In genomic region chr10:3365671-3366035, GRCm38 (mm10) we compare ENCODE assay signal across 9 mouse cellular contexts. TPM values are rescaled to one million over a fixed set of nuclear protein-coding genes. Genes with fewer than 3 reads are reported as not detected.
DNase-seq lines count a peak whose midpoint lies in the region; ATAC-seq lines count a peak whose summit lies in the region.
"Had no signal": no experiment of that assay in that cellular context is flagged by ENCODE, and none has a peak within 500 bp of the region (broad histone marks: within the 10 kb centered on the region; RNA-seq: fewer than 3 reads in every experiment).

No protein-coding gene starts in this region.

- peak overlapping the region; percentile 99 for H3K4me2 ChIP-seq in kidney, embryonic 15.5 days
- H3K4me2 ChIP-seq in embryonic facial prominence, embryonic 11.5 days (ENCODE audit: low read depth, low read length): peak overlapping the region; percentile 96
- H3K4me2 ChIP-seq in hindbrain, embryonic 14.5 days (replicated peaks): peak overlapping the region; percentile 83
- peak overlapping the region; percentile 90 for H3K4me2 ChIP-seq in midbrain, embryonic 15.5 days

- H3K4me1 ChIP-seq in kidney, embryonic 15.5 days: peaks cover 18% of the 10 kb centered on the region; the same call in 1 of the 2 replicates
- H3K4me1 ChIP-seq in embryonic facial prominence, embryonic 11.5 days (ENCODE audit: control insufficient read depth, insufficient read depth, low read length): peaks cover 3% of the 10 kb centered on the region
- no peaks in the 10 kb centered on the region for H3K4me1 ChIP-seq in hindbrain, embryonic 14.5 days (replicated peaks; ENCODE audit: control insufficient read depth, insufficient read depth, low read length)
- peaks cover 14% of the 10 kb centered on the region; the same call in 1 of the 2 replicates for H3K4me1 ChIP-seq in midbrain, embryonic 15.5 days

- DNase-seq in kidney, postnatal 10 days: no peak
- DNase-seq in embryonic facial prominence, embryonic 11.5 days (ENCODE audit: low spot score): peak; percentile 3
- peak; percentile 44 for DNase-seq in hindbrain, embryonic 14.5 days (ENCODE audit: low spot score)
- no peak for DNase-seq in adrenal gland, adult 2 months
- no peak for DNase-seq in adrenal gland, adult 8-10 months
- DNase-seq in c-Kit-positive CD71-positive TER-119-positive erythroid progenitor cells, embryonic 14.5 days (ENCODE audit: low spot score): no peak

- no peak overlapping the region for H3K27ac ChIP-seq in kidney, embryonic 15.5 days
- H3K27ac ChIP-seq in embryonic facial prominence, embryonic 11.5 days (replicated peaks; ENCODE audit: low read depth, low read length): no peak overlapping the region
- H3K27ac ChIP-seq in hindbrain, embryonic 14.5 days: peak overlapping the region; percentile 87
- H3K27ac ChIP-seq in midbrain, embryonic 15.5 days: peak overlapping the region; percentile 85
- H3K27ac ChIP-seq: macrophage had no signal

- H3K36me3 ChIP-seq in kidney, embryonic 15.5 days: no peaks in the 10 kb centered on the region
- H3K36me3 ChIP-seq in embryonic facial prominence, embryonic 11.5 days (replicated peaks; ENCODE audit: control insufficient read depth, insufficient read depth, low read depth, low read length): no peaks in the 10 kb centered on the region
- no peaks in the 10 kb centered on the region for H3K36me3 ChIP-seq in hindbrain, embryonic 14.5 days (replicated peaks; ENCODE audit: control insufficient read depth, insufficient read depth)
- H3K36me3 ChIP-seq in midbrain, embryonic 15.5 days (replicated peaks): no peaks in the 10 kb centered on the region

- 40% methylated on average over 5 of the region's 5 CpGs for WGBS in kidney, embryonic 15.5 days
- WGBS in embryonic facial prominence, embryonic 11.5 days: 19% methylated on average over 5 of the region's 5 CpGs
- 7% methylated on average over 5 of the region's 5 CpGs for WGBS in hindbrain, embryonic 14.5 days
- WGBS in midbrain, embryonic 15.5 days: 16% methylated on average over 5 of the region's 5 CpGs

- no peak for ATAC-seq in kidney, embryonic 15.5 days (replicated peaks; ENCODE audit: low FRiP score)
- ATAC-seq in embryonic facial prominence, embryonic 11.5 days (replicated peaks; ENCODE audit: insufficient number of reproducible peaks, low FRiP score, low TSS enrichment, low read depth): 0 out of 2 replicates have a peak, but pooled peaks have one; percentile 6
- ATAC-seq in hindbrain, embryonic 14.5 days (ENCODE audit: low FRiP score): no peak; the same call in 1 of the 2 replicates
- ATAC-seq in midbrain, embryonic 15.5 days (replicated peaks): peak; percentile 5

- no peak overlapping the region for H3K9ac ChIP-seq in kidney, embryonic 15.5 days
- H3K9ac ChIP-seq in embryonic facial prominence, embryonic 11.5 days (replicated peaks; ENCODE audit: low read length): no peak overlapping the region
- peak overlapping the region; percentile 84 for H3K9ac ChIP-seq in hindbrain, embryonic 14.5 days
- H3K9ac ChIP-seq in midbrain, embryonic 15.5 days: peak overlapping the region; percentile 77

- peak overlapping the region; percentile 69 for H3K4me3 ChIP-seq in kidney, embryonic 15.5 days (replicated peaks)
- H3K4me3 ChIP-seq in embryonic facial prominence, embryonic 11.5 days (ENCODE audit: low read depth, low read length): peak overlapping the region; percentile 54; the same call in 1 of the 2 replicates
- H3K4me3 ChIP-seq in hindbrain, embryonic 14.5 days (replicated peaks; ENCODE audit: low read length): peak overlapping the region; percentile 82
- H3K4me3 ChIP-seq in midbrain, embryonic 15.5 days: peak overlapping the region; percentile 79

- H3K9me3 ChIP-seq in kidney, embryonic 15.5 days (replicated peaks): no peaks in the 10 kb centered on the region
- no peaks in the 10 kb centered on the region for H3K9me3 ChIP-seq in embryonic facial prominence, embryonic 11.5 days (replicated peaks; ENCODE audit: control insufficient read depth, low read length)
- H3K9me3 ChIP-seq in hindbrain, embryonic 14.5 days (ENCODE audit: control insufficient read depth, low read length): no peaks in the 10 kb centered on the region
- no peaks in the 10 kb centered on the region for H3K9me3 ChIP-seq in midbrain, embryonic 15.5 days

- peaks cover 32% of the 10 kb centered on the region for H3K27me3 ChIP-seq in kidney, embryonic 15.5 days
- peaks cover 10% of the 10 kb centered on the region; the same call in 1 of the 2 replicates for H3K27me3 ChIP-seq in embryonic facial prominence, embryonic 11.5 days (ENCODE audit: control insufficient read depth, insufficient read depth, low read length)
- no peaks in the 10 kb centered on the region for H3K27me3 ChIP-seq in hindbrain, embryonic 14.5 days (ENCODE audit: control insufficient read depth, insufficient read depth, low read length)
- H3K27me3 ChIP-seq in midbrain, embryonic 15.5 days (replicated peaks): no peaks in the 10 kb centered on the region

RNA-seq across cellular contexts. Expression of gene Ppp1r14c, which starts 0.2 kb away (rescaled TPM):
- 5.2 and 6.9 TPM in 2 replicates for polyA plus RNA-seq in kidney, embryonic 15.5 days (2015; fragmentation: Nextera tagmentation; extraction: Ambion mirVana)
- 4.1 and 4.5 TPM in 2 replicates for polyA plus RNA-seq in embryonic facial prominence, embryonic 11.5 days (2014; fragmentation: Nextera tagmentation; extraction: Ambion mirVana)
- 75.8 and 78.8 TPM in 2 replicates for polyA plus RNA-seq in hindbrain, embryonic 14.5 days (2014; fragmentation: Nextera tagmentation; extraction: Ambion mirVana)
- 44.7 and 46.6 TPM in 2 replicates for polyA plus RNA-seq in midbrain, embryonic 15.5 days (2015; fragmentation: Nextera tagmentation; extraction: Ambion mirVana)
- total RNA-seq in adrenal gland, adult 2 months (2021): 10 to 100 TPM in 1 of 2 experiments, 1 to 10 TPM in 1; 8.6 to 15.5 TPM
- polyA plus RNA-seq in adrenal gland, adult 2 months (2012; rRNA removed): 7.7 and 10.4 TPM in 2 replicates
- 10 to 100 TPM in 2 of 4 experiments, 1 to 10 TPM in 2; 5.5 to 33.1 (median 13.5) TPM for total RNA-seq in adrenal gland, adult 8-10 months (2022)
- polyA plus RNA-seq: macrophage had no signal

Comparison
In these comparisons a context has a peak if more than half of its experiments do, and no peak if none do; other contexts are left out.
1. ATAC-seq: peak in embryonic facial prominence, embryonic 11.5 days (single experiment) and midbrain, embryonic 15.5 days (single experiment); none in kidney, embryonic 15.5 days (single experiment) and hindbrain, embryonic 14.5 days (single experiment).
2. H3K27ac ChIP-seq: peak in hindbrain, embryonic 14.5 days (single experiment) and midbrain, embryonic 15.5 days (single experiment); none in kidney, embryonic 15.5 days (single experiment) and embryonic facial prominence, embryonic 11.5 days (single experiment).
3. H3K9ac ChIP-seq: peak in hindbrain, embryonic 14.5 days (single experiment) and midbrain, embryonic 15.5 days (single experiment); none in kidney, embryonic 15.5 days (single experiment) and embryonic facial prominence, embryonic 11.5 days (single experiment).
4. DNase-seq: peak in embryonic facial prominence, embryonic 11.5 days (single experiment) and hindbrain, embryonic 14.5 days (single experiment); none in kidney, postnatal 10 days (single experiment), adrenal gland, adult 2 months (single experiment), adrenal gland, adult 8-10 months (single experiment) and c-Kit-positive CD71-positive TER-119-positive erythroid progenitor cells, embryonic 14.5 days (single experiment).
5. Peak in every context shown above with its lines, with median percentiles within 50 percentile points of each other: H3K4me2 ChIP-seq and H3K4me3 ChIP-seq.